Mouse (Mus musculus): ENCODE measurements around the gene Ppp1r14c.

DNA sequence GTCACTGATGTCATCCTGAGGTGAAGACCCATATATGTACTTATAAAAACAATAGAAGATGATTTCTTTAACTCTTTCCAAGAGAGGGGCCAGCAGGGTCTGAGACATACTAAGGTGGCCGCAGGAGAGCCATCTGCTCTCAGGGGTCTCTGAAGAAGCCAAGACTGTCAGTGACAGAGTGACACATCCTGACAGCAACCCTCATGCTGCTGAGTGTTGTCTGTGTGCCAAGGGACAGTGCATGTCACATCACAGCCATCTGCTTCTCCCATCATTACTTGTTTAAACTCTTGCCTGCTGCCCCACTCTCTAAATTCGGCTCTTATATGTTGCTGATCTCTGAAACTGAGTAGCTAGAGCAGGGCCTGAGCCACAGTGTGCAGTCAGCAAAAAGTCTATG, 45.8 kb downstream of the Ppp1r14c start:
- no peak for TF ChIP-seq CTCF (IDR thresholded peaks at IDR 0.05; ENCODE audit: low read depth)
- TF ChIP-seq EP300 (optimal IDR thresholded peaks at IDR 0.05): no peak

Measured in stomach, postnatal 0 days (tissue).